Mouse (Mus musculus): ENCODE results near the gene Fli1. TPM values are rescaled to one million over a fixed set of nuclear protein-coding genes. Genes with fewer than 3 reads are reported as not detected.

The Fli1 gene
- polyA plus RNA-seq, 1 experiment from 2014 or later, result 5.5 TPM

DNA sequence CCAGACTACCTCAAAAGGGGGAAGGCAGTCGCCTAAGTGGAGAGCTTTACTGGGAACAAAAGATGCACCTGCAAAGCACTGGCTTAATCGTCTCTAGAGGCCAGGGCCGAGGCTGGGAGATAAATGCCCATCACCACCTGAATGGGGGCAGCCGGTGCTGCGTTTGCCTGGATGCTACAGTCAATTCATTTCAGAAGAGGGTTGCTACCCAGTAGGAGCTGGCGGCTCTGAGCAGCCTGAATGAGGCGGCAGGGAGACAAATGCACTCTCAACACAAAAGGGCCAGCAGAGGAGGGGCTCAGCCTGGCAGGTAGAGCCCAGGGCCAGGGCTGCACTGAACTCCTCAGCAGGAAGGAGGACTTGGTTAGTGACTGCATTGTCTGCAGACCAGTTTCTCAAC lies 92.5 kb downstream of the Fli1 start:
- H3K4me2 ChIP-seq (ENCODE audit: low read length), result no peak overlapping the region
- no peak overlapping the region for H3K9ac ChIP-seq (ENCODE audit: low read length)
- no peaks in the 10 kb centered on the region for H3K27me3 ChIP-seq (replicated peaks; ENCODE audit: control insufficient read depth, insufficient read depth, low read length)
- DNase-seq (ENCODE audit: low spot score) (peak; percentile 51), ATAC-seq (peak; percentile 66)
- H3K36me3 ChIP-seq (ENCODE audit: control insufficient read depth, insufficient read depth, low read length), result no peaks in the 10 kb centered on the region
- no peak overlapping the region for H3K4me3 ChIP-seq (ENCODE audit: low read depth, low read length)
- H3K9me3 ChIP-seq (replicated peaks; ENCODE audit: control insufficient read depth, low read length), result no peaks in the 10 kb centered on the region
- peak overlapping the region; percentile 22; the same call in 1 of the 2 replicates for H3K27ac ChIP-seq (ENCODE audit: low read depth, low read length)
- H3K4me1 ChIP-seq (ENCODE audit: control insufficient read depth, insufficient read depth, low read length), result no peaks in the 10 kb centered on the region
- 3% methylated on average over 7 of the region's 7 CpGs for WGBS

DNA sequence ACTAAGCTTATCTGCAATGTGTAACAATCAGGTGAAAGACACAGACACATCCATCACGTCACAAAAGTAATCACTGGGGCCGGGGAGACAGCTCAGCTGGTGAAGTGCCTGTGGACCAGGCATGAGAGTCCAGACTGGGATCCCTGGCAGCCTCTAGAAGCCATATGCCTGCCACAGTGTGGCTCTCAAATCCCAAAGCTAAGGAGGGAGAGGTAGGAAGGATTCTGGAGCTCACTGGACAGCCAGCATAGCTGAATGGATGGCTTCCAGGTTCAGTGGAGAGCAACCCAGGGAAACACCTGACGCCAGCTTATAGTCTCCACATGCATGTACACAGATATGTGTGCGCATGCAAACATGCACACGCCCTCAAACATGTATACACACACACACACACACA lies 93.9 kb downstream of the Fli1 start:
- H3K36me3 ChIP-seq (ENCODE audit: control insufficient read depth, insufficient read depth, low read length), result no peaks in the 10 kb centered on the region
- H3K9ac ChIP-seq (ENCODE audit: low read length), result no peak overlapping the region
- H3K9me3 ChIP-seq (replicated peaks; ENCODE audit: control insufficient read depth, low read length), result no peaks in the 10 kb centered on the region
- H3K27ac ChIP-seq (ENCODE audit: low read depth, low read length), result no peak overlapping the region
- ATAC-seq (no peak), DNase-seq (ENCODE audit: low spot score) (no peak)
- H3K4me2 ChIP-seq (ENCODE audit: low read length), result no peak overlapping the region
- no peaks in the 10 kb centered on the region for H3K27me3 ChIP-seq (replicated peaks; ENCODE audit: control insufficient read depth, insufficient read depth, low read length)
- H3K4me3 ChIP-seq (ENCODE audit: low read depth, low read length), result no peak overlapping the region
- 85% methylated on average over 5 of the region's 5 CpGs for WGBS
- H3K4me1 ChIP-seq (ENCODE audit: control insufficient read depth, insufficient read depth, low read length), result no peaks in the 10 kb centered on the region

DNA sequence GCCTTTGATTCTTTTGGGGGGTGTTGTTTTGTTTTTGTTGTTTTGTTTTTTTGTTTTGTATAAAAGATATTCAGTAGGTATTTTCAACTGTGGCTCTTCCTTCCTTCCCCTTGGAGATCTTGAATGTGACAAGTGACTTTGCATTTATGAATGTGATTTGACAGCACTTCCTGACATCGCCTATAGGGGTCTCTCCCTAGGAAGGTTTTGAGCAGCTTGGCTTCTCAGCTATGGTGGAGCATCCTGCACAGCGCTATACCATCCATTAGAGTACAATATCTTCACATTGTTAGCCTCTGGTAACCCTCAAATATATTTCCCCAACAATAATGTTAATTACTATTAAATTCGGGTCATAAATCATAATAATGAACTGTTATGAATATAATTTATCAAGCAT lies 96.9 kb downstream of the Fli1 start:
- peak; percentile 19 for DNase-seq (ENCODE audit: low spot score)
- H3K4me3 ChIP-seq (ENCODE audit: low read depth, low read length), result no peak overlapping the region
- 61% methylated on average over 3 of the region's 3 CpGs for WGBS
- H3K9ac ChIP-seq (ENCODE audit: low read length), result no peak overlapping the region
- ATAC-seq, result no peak
- no peaks in the 10 kb centered on the region for H3K9me3 ChIP-seq (replicated peaks; ENCODE audit: control insufficient read depth, low read length)
- H3K27ac ChIP-seq (ENCODE audit: low read depth, low read length), result no peak overlapping the region
- H3K4me1 ChIP-seq (ENCODE audit: control insufficient read depth, insufficient read depth, low read length), result no peaks in the 10 kb centered on the region
- no peaks in the 10 kb centered on the region for H3K36me3 ChIP-seq (ENCODE audit: control insufficient read depth, insufficient read depth, low read length)
- no peaks in the 10 kb centered on the region for H3K27me3 ChIP-seq (replicated peaks; ENCODE audit: control insufficient read depth, insufficient read depth, low read length)
- no peak overlapping the region for H3K4me2 ChIP-seq (ENCODE audit: low read length)

DNA sequence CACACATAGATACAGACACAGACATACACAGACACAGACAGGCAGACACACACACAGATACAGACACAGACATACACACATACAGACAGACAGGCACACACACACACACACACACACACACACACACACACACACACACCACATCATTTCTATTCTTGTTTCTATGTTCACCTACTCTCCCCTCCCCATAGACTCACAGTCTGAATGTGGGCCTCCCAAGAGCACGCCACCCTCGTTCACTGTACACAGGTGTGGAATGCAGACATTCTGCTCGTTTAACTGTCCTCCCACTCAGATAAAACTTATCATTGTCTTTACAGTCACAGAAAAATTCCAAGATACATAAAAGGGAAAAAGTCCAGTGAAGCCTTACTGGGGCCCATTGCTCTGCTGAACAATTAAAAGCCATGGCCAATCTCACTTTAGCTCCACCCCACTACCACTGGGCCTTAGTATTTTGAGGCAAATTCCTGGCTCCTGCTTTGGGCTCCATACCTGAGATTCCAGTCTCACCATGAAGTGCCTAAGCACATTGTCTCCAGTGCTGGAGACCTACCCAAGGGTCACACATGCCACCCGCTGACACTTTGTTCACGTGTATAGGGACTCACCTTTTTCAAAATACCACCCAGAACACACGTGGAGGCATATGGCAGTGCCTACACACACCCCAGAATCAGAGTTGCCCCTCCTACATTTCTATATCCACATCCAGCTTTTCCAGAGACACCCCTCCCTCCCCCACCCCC lies 98.0 kb downstream of the Fli1 start:
- H3K9ac ChIP-seq (ENCODE audit: low read length), result no peak overlapping the region
- WGBS, result 76% methylated on average over 6 of the region's 6 CpGs
- ATAC-seq (no peak), DNase-seq (ENCODE audit: low spot score) (no peak)
- H3K4me2 ChIP-seq (ENCODE audit: low read length), result no peak overlapping the region
- no peaks in the 10 kb centered on the region for H3K4me1 ChIP-seq (ENCODE audit: control insufficient read depth, insufficient read depth, low read length)
- H3K27me3 ChIP-seq (replicated peaks; ENCODE audit: control insufficient read depth, insufficient read depth, low read length), result no peaks in the 10 kb centered on the region
- H3K36me3 ChIP-seq (ENCODE audit: control insufficient read depth, insufficient read depth, low read length), result no peaks in the 10 kb centered on the region
- no peak overlapping the region for H3K4me3 ChIP-seq (ENCODE audit: low read depth, low read length)
- H3K9me3 ChIP-seq (replicated peaks; ENCODE audit: control insufficient read depth, low read length), result no peaks in the 10 kb centered on the region
- no peak overlapping the region for H3K27ac ChIP-seq (ENCODE audit: low read depth, low read length)

DNA sequence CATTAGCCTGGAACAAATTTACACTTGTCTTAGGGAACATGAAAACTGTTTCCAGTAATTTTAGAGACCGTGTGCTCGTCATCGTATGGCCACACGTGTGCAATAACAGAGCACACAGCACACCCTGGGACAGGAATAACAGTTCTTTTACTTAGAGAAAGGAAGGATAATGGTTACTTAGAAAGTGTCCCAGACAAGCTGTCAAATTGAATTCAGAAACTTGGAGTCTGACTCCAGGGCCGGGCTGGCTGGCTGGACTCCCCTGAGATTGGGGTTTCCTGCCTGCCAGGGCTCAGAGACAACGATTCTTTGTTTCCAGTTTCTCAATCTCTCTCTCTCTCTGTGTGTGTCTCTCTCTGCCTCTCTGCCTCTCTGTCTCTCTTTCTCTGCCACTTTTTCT lies 98.8 kb downstream of the Fli1 start:
- Histone ChIP-seq H3K36me3 (ENCODE audit: control insufficient read depth, insufficient read depth, low read length) (no peaks in the 10 kb centered on the region), H3K27me3 (replicated peaks; ENCODE audit: control insufficient read depth, insufficient read depth, low read length) (no peaks in the 10 kb centered on the region), H3K27ac (ENCODE audit: low read depth, low read length) (no peak overlapping the region), H3K4me1 (ENCODE audit: control insufficient read depth, insufficient read depth, low read length) (no peaks in the 10 kb centered on the region), H3K9me3 (replicated peaks; ENCODE audit: control insufficient read depth, low read length) (no peaks in the 10 kb centered on the region), H3K4me3 (ENCODE audit: low read depth, low read length) (no peak overlapping the region), H3K9ac (ENCODE audit: low read length) (no peak overlapping the region), H3K4me2 (ENCODE audit: low read length) (no peak overlapping the region)
- DNase-seq (ENCODE audit: low spot score) (peak; percentile 33), ATAC-seq (no peak)
- 45% methylated on average over 6 of the region's 6 CpGs for WGBS

DNA sequence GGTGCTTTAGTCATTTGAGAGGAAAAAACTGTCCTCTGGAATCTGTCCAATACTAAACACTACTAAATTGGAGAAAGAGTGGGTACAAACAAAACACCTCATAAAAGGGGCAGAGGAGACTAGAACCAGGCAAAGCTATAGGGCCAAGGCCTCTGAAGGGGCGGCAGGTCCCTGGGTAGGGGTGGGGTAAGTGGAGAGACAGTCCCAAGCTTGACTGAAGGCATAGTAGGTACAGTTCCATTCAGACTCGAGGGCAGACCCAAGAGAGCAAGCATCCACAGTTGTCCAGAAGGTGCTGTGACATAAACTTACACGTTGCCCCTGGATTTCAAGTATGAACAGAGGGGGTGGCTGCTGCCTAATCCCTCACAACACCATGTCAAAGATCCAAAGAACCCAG lies 99.5 kb downstream of the Fli1 start:
- Histone ChIP-seq H3K9ac (ENCODE audit: low read length) (no peak overlapping the region), H3K27ac (ENCODE audit: low read depth, low read length) (no peak overlapping the region), H3K9me3 (replicated peaks; ENCODE audit: control insufficient read depth, low read length) (no peaks in the 10 kb centered on the region), H3K27me3 (replicated peaks; ENCODE audit: control insufficient read depth, insufficient read depth, low read length) (no peaks in the 10 kb centered on the region), H3K4me3 (ENCODE audit: low read depth, low read length) (no peak overlapping the region), H3K4me1 (ENCODE audit: control insufficient read depth, insufficient read depth, low read length) (no peaks in the 10 kb centered on the region), H3K36me3 (ENCODE audit: control insufficient read depth, insufficient read depth, low read length) (no peaks in the 10 kb centered on the region), H3K4me2 (ENCODE audit: low read length) (no peak overlapping the region)
- DNase-seq (ENCODE audit: low spot score) (no peak), ATAC-seq (no peak)
- WGBS, result 59% methylated on average over 3 of the region's 3 CpGs

DNA sequence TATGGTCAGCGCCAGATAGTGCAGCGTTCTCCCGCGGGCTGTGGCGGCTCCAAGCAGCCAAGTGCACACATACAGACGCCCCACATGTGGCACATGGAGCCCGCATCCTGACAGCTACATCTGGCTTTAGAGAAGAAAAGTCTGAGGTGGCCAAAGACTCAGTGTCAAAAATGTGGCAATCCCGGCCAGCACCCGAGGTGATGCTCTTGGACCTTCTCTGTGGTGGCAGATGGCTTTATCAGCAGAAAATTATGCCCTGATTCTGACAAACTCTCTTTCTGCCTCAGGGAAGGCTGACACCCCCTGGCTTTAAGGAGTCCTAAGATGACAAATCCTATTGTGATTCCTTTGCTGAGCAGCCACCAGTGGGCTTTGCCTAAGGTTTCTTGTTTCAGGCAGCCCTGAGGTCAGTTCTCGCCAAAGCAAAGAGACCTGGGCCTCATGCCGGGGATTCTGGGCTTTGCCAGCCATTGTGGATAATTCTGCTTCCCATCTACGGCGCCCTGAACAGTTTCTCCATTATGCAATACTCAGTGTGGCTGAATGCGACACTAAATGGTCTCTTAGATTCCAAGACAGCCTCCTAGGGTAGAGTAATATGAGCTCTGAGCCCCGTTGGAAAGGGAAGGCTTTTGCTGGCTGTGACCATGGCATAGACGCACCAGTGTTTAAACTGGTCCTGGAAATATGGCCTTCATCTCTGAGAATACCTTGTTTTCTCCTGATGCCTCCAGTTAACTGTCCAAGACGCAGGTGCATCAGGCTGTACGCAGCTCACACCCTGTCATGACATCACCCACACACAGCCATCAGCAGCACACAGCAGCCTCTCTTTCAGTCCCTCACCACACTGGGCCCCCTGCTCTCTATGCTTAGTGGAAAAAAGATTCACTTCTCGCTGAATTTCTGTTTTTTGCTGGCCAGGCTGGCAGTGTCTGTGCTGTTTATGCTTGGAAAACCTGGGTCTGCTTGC lies 108.1 kb downstream of the Fli1 start:
- Histone ChIP-seq H3K4me1 (ENCODE audit: control insufficient read depth, insufficient read depth, low read length) (no peaks in the 10 kb centered on the region), H3K4me3 (ENCODE audit: low read depth, low read length) (no peak overlapping the region), H3K27ac (ENCODE audit: low read depth, low read length) (no peak overlapping the region), H3K4me2 (ENCODE audit: low read length) (no peak overlapping the region), H3K9ac (ENCODE audit: low read length) (no peak overlapping the region), H3K27me3 (replicated peaks; ENCODE audit: control insufficient read depth, insufficient read depth, low read length) (no peaks in the 10 kb centered on the region), H3K36me3 (ENCODE audit: control insufficient read depth, insufficient read depth, low read length) (no peaks in the 10 kb centered on the region), H3K9me3 (replicated peaks; ENCODE audit: control insufficient read depth, low read length) (no peaks in the 10 kb centered on the region)
- WGBS, result 61% methylated on average over 19 of the region's 19 CpGs
- DNase-seq (ENCODE audit: low spot score) (no peak), ATAC-seq (no peak)

DNA sequence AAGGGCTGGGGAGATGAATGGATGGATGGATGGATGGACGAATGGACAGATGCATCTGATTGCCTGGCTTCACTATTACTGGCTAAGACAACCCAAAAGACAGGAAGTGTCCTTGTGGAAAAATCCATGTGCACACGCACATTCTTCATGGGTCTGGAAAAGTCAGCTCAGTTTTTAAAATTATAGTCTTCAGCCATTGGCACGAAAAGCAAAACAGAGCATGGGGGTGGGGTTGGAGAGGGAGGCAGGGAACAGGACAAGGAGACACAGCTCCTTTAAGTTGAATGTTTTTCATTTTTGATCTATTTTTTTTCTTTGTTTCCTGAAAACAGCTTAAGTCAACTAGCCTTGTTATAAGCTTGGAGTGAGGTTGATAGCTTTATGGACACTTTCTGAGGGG lies 111.6 kb downstream of the Fli1 start:
- H3K27me3 ChIP-seq (replicated peaks; ENCODE audit: control insufficient read depth, insufficient read depth, low read length), result no peaks in the 10 kb centered on the region
- H3K9me3 ChIP-seq (replicated peaks; ENCODE audit: control insufficient read depth, low read length), result no peaks in the 10 kb centered on the region
- no peak overlapping the region for H3K9ac ChIP-seq (ENCODE audit: low read length)
- 83% methylated on average over 3 of the region's 3 CpGs for WGBS
- no peak for DNase-seq (ENCODE audit: low spot score)
- H3K4me1 ChIP-seq (ENCODE audit: control insufficient read depth, insufficient read depth, low read length), result no peaks in the 10 kb centered on the region
- no peak overlapping the region for H3K4me2 ChIP-seq (ENCODE audit: low read length)
- no peak overlapping the region for H3K4me3 ChIP-seq (ENCODE audit: low read depth, low read length)
- no peak for ATAC-seq
- H3K27ac ChIP-seq (ENCODE audit: low read depth, low read length), result no peak overlapping the region
- no peaks in the 10 kb centered on the region for H3K36me3 ChIP-seq (ENCODE audit: control insufficient read depth, insufficient read depth, low read length)

DNA sequence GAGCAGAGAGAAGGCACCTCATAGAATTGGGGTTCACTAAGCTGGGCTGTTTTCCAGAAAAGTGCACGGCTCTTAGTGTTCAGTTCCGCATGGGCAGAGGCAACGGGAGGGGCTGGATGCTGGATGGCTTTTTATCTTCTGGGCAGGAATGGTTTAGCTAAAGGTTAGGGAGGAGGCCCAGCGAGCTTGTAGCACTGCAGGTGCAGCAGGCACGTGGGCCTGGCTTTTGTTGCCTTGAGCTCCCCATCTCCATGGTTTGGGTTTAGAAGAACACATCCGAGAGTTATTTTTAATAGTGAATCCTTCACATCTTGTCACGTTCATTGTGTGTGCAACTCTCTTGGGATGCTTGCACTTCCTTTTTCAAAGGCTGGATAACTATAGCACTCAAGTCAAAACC lies 117.3 kb downstream of the Fli1 start:
- Histone ChIP-seq H3K9me3 (replicated peaks; ENCODE audit: control insufficient read depth, low read length) (no peaks in the 10 kb centered on the region), H3K9ac (ENCODE audit: low read length) (no peak overlapping the region), H3K36me3 (ENCODE audit: control insufficient read depth, insufficient read depth, low read length) (no peaks in the 10 kb centered on the region), H3K4me2 (ENCODE audit: low read length) (no peak overlapping the region), H3K27me3 (replicated peaks; ENCODE audit: control insufficient read depth, insufficient read depth, low read length) (no peaks in the 10 kb centered on the region), H3K4me3 (ENCODE audit: low read depth, low read length) (no peak overlapping the region), H3K27ac (ENCODE audit: low read depth, low read length) (no peak overlapping the region), H3K4me1 (ENCODE audit: control insufficient read depth, insufficient read depth, low read length) (no peaks in the 10 kb centered on the region)
- 79% methylated on average over 7 of the region's 7 CpGs for WGBS
- DNase-seq (ENCODE audit: low spot score) (no peak), ATAC-seq (no peak)

All from forebrain, embryonic 14.5 days (tissue).